Mouse (Mus musculus) 416B (cell line): Measurements from ENCODE around the gene Gtsf1l.
"Not testable (repeated sequence)": the region's sequence is repeated elsewhere in the genome, so short reads cannot be mapped to it uniquely, and the experiment has no call there.

Experiments
- DNase-seq: peaks from one replicate; pipeline ENCODE4 v3.0.0; 2011; ENCODE audit warnings: low read depth

The Gtsf1l gene

GRCm38 (mm10) chr2:163085047-163085446 lies 2.6 kb downstream of the Gtsf1l start:
- no peak for DNase-seq

DNA sequence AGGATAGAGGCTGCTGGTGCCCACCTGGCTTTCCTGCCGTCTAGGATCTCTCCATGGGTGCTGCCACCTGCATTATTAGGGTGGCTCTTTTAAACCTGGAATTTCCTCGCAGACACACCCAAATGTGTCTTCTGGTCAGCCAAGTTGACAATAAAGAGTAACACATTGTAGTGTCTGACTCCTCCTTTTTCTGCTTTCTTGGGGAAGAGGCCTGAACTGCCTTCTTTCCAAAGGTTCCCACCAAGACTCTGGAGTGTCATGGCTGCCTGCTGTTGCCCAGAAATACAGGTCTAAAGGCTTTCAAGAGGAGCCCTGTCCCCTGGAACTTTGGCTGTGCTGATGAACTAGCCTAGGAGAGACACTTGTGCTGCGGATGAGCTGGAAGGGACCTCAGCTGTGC lies 3.1 kb downstream of the Gtsf1l start:
- no peak for DNase-seq

DNA sequence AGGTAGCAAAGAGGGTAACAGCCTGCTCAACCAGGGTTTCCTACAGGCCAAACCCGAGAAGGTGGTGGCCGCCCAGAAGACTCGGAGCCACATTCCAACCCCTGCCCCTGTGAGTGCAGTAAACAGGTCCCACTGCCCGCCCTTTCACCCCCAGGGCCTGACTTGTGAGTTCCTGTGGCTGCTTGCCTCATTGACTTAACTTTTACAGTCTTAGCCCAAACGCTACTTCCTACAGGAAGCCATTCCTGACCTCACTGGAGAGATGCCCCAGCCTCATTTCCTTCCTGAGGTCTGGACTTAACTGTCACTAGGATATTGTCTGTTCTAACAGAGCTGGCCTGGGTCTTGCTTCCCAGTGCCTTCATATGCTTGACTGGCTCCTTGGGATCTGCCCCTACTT lies 5.1 kb downstream of the Gtsf1l start:
- peak; percentile 82 for DNase-seq

- no peak for DNase-seq
Measured at GRCm38 (mm10) chr2:163079041-163079440, 8.6 kb downstream of the Gtsf1l start.

GRCm38 (mm10) chr2:163075234-163075633 lies 12.4 kb downstream of the Gtsf1l start:
- DNase-seq, result no peak

DNA sequence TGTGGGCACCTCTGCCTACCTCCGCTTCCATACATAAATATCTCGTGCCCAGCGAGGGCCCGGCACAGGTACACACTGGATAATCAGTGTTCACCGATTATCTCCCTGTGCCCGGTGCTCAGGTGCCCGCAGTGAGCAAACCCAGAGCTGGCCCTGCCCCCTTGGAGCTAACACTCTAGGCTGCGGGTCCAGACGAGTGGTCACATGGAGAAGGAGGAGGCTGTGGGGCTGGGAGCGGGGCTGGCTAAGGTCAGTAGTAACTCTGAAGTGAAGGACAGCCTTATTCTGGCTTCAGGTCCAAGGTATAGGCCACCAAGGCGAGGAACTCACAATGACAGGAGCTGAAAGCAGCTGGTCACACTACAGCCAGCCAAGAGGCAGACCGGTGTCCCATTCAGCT lies 12.8 kb downstream of the Gtsf1l start:
- no peak for DNase-seq

- no peak for DNase-seq
Measured at GRCm38 (mm10) chr2:163074006-163074405, 13.6 kb downstream of the Gtsf1l start.

GRCm38 (mm10) chr2:163073023-163073757 lies 14.5 kb downstream of the Gtsf1l start:
- no peak for DNase-seq

DNA sequence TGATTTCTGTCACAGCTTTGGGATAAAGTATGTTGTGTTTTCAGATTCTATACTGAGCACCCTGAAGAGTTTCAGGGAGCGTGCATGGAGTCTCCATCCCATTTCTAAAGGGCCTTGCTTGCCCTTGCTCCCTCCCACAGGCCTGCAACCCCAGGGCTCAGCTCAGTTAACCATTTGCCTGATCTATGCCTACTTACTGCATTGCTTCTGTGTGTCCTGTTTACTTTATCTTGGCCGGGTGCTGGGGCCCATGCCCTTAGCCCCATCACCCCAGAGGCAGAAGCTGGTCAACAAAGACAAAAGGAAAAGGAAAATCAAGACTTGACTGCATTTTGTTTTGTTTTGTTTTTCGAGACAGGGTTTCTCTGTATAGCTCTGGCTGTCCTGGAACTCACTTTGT lies 16.1 kb downstream of the Gtsf1l start:
- DNase-seq, result no peak

GRCm38 (mm10) chr2:163070213-163070612 lies 17.4 kb downstream of the Gtsf1l start:
- DNase-seq, result no peak

GRCm38 (mm10) chr2:163067233-163067632 lies 20.4 kb downstream of the Gtsf1l start:
- DNase-seq, result no peak

GRCm38 (mm10) chr2:163066326-163066725 lies 21.3 kb downstream of the Gtsf1l start:
- DNase-seq, result no peak

- no peak for DNase-seq
Measured at GRCm38 (mm10) chr2:163062119-163062508, 25.5 kb downstream of the Gtsf1l start.

DNA sequence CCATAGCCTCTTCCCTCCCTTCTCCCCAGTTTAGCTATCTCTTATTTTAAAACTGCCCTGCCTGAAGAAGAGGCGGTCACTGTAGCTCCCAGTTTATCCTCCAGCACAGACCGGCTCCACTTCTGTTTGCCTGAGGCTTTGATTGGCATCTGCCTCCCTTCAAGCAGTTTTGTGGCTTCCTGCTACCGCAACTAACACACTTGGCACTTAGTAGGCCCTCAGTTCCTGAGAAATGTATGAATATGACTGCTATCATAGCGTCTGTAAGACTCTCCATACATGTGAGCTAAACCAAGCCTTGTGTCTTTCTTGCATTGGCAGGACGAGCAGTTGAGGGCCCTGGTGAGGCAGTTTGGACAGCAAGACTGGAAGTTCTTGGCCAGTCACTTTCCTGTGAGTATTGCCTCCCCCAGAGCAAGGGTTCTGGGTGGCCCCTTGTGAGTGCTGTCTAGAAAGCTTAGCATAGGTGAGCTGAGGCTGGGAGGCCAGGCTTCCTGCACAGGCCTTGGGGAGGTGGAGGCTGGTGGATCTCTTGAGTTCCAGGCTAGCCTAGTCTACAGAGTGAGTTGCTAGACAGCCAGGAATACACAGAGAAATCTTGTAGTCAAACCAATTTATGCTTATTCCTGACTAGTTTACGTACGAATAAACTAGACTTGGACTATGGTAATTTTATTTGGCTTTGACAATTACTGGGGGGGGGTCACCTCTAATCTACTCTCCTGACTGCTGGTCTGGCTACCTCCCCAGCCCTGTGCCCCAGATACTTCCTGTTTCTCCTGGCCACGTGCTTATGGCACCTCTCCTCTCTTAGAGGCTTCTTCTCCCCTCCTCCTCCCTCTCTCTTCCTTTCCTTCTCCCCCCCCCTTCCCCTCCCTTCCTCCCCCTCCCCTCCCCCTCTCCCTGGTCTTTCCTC lies 26.2 kb downstream of the Gtsf1l start:
- DNase-seq, result peak; percentile 44

DNA sequence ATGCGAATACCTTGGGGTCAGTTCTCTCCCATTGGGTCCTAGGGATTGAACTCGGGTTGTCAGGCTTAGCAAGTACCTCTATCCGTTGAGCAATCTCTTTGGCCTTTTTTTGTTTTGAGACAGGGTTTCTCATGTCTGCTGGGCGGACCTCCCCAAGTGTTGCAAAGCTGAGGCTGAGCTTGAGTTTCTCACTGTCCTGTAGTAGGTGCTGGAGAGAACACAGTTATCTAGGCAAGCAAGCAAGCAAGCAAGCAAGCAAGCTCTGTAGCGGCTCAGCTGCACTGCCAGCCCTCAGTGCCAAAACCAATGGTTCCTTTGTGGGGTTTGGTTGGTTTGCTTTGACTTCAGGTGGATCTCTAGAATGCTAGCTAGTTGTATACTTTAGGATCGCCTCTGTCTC lies 27.0 kb downstream of the Gtsf1l start:
- peak; percentile 42 for DNase-seq

DNA sequence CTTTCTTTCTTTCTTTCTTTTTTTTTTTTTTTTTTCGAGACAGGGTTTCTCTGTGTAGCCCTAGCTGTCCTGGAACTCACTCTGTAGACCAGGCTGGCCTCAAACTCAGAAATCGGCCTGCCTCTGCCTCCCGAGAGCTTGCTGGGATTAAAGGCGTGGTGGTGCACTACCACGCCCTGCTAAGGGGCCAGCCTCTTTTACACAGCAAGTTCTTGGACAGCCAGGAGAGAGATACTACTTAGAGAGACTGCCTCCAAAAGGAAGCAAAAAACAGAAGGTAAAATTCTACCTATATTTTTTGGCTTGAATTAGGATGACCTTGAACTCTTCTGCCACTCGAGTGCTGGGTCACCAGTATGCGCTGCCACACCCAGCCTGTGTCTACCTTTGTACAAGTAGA lies 28.7 kb downstream of the Gtsf1l start:
- DNase-seq, result not testable (repeated sequence)

DNA sequence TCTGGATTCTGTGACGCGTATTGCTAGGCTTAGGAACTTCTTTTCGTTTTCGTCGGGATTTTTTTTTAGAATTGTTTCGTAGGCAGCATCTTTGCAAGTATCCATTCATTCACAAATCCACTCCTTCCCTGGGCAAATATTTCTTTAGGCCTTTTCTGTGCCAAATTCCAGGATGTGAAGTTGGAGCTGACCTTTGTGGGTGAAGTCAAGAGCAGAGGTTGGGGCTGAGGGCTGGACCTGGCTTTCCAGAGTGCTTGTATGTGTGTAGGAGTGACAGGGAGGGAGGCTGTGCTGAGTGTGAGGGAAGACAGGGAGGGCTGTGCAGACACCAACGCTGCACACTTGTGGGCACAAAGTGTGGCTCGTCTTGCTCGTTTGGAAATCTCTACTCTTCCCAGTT lies 31.1 kb downstream of the Gtsf1l start:
- no peak for DNase-seq

DNA sequence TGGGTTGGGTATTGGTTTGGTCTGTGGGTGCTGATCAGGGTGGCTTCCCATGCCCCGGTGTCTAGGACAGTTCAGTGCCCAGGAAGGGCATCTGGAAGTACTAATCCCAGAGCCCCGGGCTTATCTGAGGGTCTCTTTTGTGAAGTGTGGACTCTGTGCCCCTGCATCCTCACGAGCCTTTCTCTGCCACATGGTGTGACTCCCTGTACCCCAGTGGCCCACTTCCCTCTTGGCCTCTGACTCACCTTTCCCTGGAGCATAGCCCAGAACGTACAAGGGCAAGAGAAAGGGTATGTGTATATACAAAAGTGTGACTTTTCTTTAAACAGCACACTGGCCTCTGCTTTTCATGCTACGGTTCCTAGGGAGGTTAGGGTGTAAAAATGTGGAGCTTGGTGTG lies 31.9 kb downstream of the Gtsf1l start:
- DNase-seq, result peak; percentile 85

GRCm38 (mm10) chr2:163054891-163055494 lies 32.7 kb downstream of the Gtsf1l start:
- peak; percentile 58 for DNase-seq

DNA sequence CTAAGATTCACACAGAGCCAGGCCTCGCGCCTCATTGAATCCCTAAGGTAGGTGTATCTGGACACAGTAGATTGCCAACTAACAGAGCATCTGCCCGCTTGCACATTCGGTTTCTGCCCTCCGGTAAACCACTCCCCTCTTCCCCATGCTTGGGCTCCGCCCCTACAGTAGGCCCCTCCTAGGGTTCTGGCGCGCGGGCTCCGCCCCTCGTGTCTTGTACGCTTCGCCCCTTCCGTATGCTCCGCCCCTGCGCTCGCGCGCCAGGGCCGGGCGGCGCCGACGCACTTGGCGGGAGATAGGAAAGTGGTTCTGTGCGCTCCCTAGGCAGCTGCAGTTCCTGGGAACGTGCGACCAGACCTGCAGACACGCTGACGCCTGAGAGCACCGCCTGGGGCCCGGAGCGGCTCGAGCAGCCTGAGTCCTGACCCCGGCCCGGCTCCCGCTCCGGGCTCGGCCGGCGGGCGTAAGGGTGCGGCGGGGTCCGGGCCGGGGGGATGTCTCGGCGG lies 33.3 kb downstream of the Gtsf1l start, which contains the start of gene Mybl2:
Gene Mybl2, plus strand, starts transcription at position 353 of the 506 bp plus-strand sequence.
- DNase-seq, result peak; percentile 96

DNA sequence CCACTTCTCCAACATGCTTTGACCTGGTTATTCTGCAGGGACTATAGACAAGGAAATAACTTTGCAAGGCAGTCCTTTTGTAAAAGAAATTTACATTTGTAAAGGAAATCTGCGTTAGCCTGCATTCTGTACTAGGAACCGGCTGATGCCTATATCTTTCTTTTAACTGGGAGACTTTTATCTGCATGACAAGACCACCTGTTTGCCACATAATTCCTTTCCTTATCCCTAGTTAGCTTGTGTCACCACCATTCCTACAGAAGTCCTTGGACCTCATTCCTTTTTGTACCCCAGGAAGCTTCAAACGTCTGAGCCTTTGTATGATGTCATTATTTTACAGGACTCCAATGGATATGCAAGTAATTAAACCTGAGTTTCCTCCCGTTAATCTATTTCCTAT lies 34.8 kb downstream of the Gtsf1l start:
- DNase-seq, result no peak

- DNase-seq, result no peak
Measured at GRCm38 (mm10) chr2:163052101-163052500, 35.6 kb downstream of the Gtsf1l start.

- no peak for DNase-seq
Measured at GRCm38 (mm10) chr2:163051691-163052090, 36.0 kb downstream of the Gtsf1l start.
